Mouse (Mus musculus) lung, postnatal 0 days (tissue): ENCODE results near the gene Mmp21. TPM values are rescaled to one million over a fixed set of nuclear protein-coding genes. Genes with fewer than 3 reads are reported as not detected.

ENCODE experiments used
- ATAC-seq: fragments of 200-750 bp; cut with Nextera tagmentation; 2 replicates; pipeline ENCODE4 v1.8.0; 2017; ENCODE audit warnings: moderate library complexity
- DNase-seq: peaks from one replicate; pipeline ENCODE4 v3.0.0-alpha.2; 2016; ENCODE audit warnings: low spot score
- H3K27ac ChIP-seq: fragments of 300-500 bp; sonication (generic); 2 replicates; pipeline ENCODE4 v1.5.1; 2014; ENCODE audit warnings: antibody characterized with exemption, mild to moderate bottlenecking, low read length, mixed read lengths
- H3K27me3 ChIP-seq: fragments of 300-500 bp; sonication (generic); replicated peaks from 2 replicates; pipeline ENCODE4 v1.6.1; 2014; ENCODE audit warnings: low read length, mixed read lengths; ENCODE audit not compliant: insufficient read depth
- H3K36me3 ChIP-seq: fragments of 300-500 bp; sonication (generic); 2 replicates; pipeline ENCODE4 v1.6.1; 2014; ENCODE audit warnings: low read length, mixed read lengths; ENCODE audit not compliant: insufficient read depth
- H3K4me1 ChIP-seq: fragments of 300-500 bp; sonication (generic); 2 replicates; pipeline ENCODE4 v1.6.1; 2014; ENCODE audit warnings: antibody characterized with exemption, low read depth, low read length, mixed read lengths; ENCODE audit not compliant: insufficient read depth
- H3K4me2 ChIP-seq: fragments of 300-500 bp; sonication (generic); replicated peaks from 2 replicates; pipeline ENCODE4 v1.6.1; 2014; ENCODE audit warnings: low read depth, mild to moderate bottlenecking, low read length, moderate library complexity, mixed read lengths
- H3K4me3 ChIP-seq: fragments of 300-500 bp; sonication (generic); 2 replicates; pipeline ENCODE4 v1.5.1; 2014; ENCODE audit warnings: low read depth, low read length
- H3K9ac ChIP-seq: fragments of 300-500 bp; sonication (generic); replicated peaks from 2 replicates; pipeline ENCODE4 v1.6.1; 2014; ENCODE audit warnings: low read depth, mild to moderate bottlenecking
- H3K9me3 ChIP-seq: fragments of 300-500 bp; sonication (generic); 2 replicates; pipeline ENCODE4 v1.6.1; 2016; ENCODE audit warnings: low read length, mixed read lengths
- CTCF ChIP-seq: IDR thresholded peaks from 2 replicates; pipeline ENCODE4 v1.5.1; 2016; ENCODE audit warnings: antibody characterized with exemption, mild to moderate bottlenecking
- EP300 ChIP-seq: IDR thresholded peaks from 2 replicates; pipeline ENCODE4 v1.6.1; 2016; ENCODE audit warnings: antibody characterized with exemption, mild to moderate bottlenecking, control low read depth
- WGBS: fragments of 180-500 bp; shearing (Covaris S2); extraction: QIAGEN DNeasy Blood & Tissue Kit; methylation state at CpG from one replicate; pipeline ENCODE4 v1.1.7; 2014; 5-methylcytosine and 5-hydroxymethylcytosine counted together
- polyA plus RNA-seq: library from polyadenylated mRNA; unstranded; fragments of >200 nt; fragmentation: Nextera tagmentation; extraction: Ambion mirVana; gene quantifications from 2 replicates; pipeline ENCODE4 v1.2.1, GENCODE M21; 2015

The Mmp21 gene
- polyA plus RNA-seq, 1 experiment from 2014 or later = not detected

DNA sequence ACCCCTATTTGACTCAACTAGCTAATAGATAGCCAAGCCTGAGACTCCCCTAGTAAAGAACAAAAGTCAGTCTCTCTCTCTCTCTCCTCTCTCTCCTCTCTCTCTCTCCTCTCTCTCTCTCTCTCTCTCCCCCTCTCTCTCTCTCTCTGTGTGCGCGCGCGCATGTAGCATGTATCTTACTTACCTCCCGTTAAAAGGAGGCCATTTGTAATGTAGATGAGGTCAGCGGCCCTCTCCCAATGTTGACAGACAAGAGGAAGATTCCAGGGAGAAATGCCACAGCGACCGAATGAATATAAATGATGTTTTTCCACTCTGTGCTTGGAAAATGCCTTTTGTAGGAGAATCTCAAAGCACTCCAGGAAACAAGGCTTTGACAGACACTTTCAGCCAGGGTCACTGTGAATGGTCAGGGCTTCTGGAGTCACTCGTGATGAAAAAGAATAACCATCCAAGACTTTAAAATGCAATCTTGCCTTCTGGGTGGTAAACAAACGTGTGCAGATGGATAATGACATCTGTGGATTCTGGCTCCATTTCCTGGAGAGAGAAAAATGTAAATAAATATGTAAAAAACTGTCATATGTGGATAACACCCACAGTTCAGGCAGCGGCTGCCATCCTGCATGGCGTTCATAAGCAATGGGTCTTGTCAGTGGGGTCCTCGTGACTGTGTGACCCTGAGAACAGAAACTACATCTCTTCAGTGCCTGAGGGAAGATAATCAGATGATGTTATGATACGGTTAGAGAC, 52.5 kb downstream of the Mmp21 start:
- no peaks in the 10 kb centered on the region for H3K27me3 ChIP-seq
- no peaks in the 10 kb centered on the region for H3K4me1 ChIP-seq
- H3K9me3 ChIP-seq = no peaks in the 10 kb centered on the region
- ATAC-seq (no peak), DNase-seq (peak; percentile 44)
- TF ChIP-seq CTCF (no peak), EP300 (no peak)
- H3K4me2 ChIP-seq = no peak overlapping the region
- 44% methylated on average over 14 of the region's 14 CpGs for WGBS
- no peak overlapping the region for H3K9ac ChIP-seq
- no peaks in the 10 kb centered on the region for H3K36me3 ChIP-seq
- H3K27ac ChIP-seq = no peak overlapping the region
- no peak overlapping the region for H3K4me3 ChIP-seq

Other genes with a start within 250 kb of the Mmp21 start
- gene Tex36, start 77.9 kb downstream of the Mmp21 start, polyA plus RNA-seq = not detected in 2 replicates
- gene Edrf1, start 42.5 kb downstream of the Mmp21 start, polyA plus RNA-seq = 9.5 and 10.0 TPM in 2 replicates
- gene Bccip, start 29.3 kb upstream of the Mmp21 start, polyA plus RNA-seq = 90.8 TPM in 2 replicates
- 12.9 and 18.3 TPM in 2 replicates for gene Uros, start 30.0 kb upstream of the Mmp21 start, polyA plus RNA-seq
- gene Fank1, start 96.8 kb upstream of the Mmp21 start, polyA plus RNA-seq = 6.8 and 6.9 TPM in 2 replicates
- 22.0 and 25.1 TPM in 2 replicates for gene Dhx32, start 102.7 kb upstream of the Mmp21 start, polyA plus RNA-seq